Mouse (Mus musculus): ENCODE results near the gene Fkbp1a. TPM values are rescaled to one million over a fixed set of nuclear protein-coding genes. Genes with fewer than 3 reads are reported as not detected.

The Fkbp1a gene
- polyA plus RNA-seq, 1 experiment from 2014 or later, result 586 TPM

DNA sequence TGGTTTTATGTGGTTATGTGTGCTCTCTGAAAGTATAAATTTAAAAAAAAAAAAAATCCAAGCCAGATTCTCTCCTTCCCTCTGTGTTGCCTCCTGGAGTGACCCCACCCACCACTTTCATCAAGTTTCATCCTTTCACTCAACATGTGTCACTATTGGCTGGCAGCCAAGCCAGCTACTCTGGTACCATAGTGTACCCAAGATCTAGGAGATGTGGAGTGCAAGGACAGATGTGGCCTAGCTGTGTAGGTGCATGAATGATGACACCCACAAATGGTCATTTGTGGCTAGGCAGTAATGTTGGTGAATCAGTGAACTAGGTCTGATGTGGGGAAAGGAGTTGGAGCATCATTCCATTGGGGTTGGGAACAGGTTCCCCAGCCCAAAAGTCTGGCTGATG is 13.1 kb upstream of the Fkbp1a start:
- H3K4me3 ChIP-seq, result no peak overlapping the region
- H3K36me3 ChIP-seq (replicated peaks), result no peaks in the 10 kb centered on the region
- no peaks in the 10 kb centered on the region for H3K4me1 ChIP-seq
- H3K27me3 ChIP-seq (replicated peaks), result no peaks in the 10 kb centered on the region
- no peak overlapping the region for H3K9ac ChIP-seq
- no peak overlapping the region for H3K27ac ChIP-seq
- ATAC-seq (replicated peaks), result no peak
- no peaks in the 10 kb centered on the region for H3K9me3 ChIP-seq
- no peak overlapping the region for H3K4me2 ChIP-seq

DNA sequence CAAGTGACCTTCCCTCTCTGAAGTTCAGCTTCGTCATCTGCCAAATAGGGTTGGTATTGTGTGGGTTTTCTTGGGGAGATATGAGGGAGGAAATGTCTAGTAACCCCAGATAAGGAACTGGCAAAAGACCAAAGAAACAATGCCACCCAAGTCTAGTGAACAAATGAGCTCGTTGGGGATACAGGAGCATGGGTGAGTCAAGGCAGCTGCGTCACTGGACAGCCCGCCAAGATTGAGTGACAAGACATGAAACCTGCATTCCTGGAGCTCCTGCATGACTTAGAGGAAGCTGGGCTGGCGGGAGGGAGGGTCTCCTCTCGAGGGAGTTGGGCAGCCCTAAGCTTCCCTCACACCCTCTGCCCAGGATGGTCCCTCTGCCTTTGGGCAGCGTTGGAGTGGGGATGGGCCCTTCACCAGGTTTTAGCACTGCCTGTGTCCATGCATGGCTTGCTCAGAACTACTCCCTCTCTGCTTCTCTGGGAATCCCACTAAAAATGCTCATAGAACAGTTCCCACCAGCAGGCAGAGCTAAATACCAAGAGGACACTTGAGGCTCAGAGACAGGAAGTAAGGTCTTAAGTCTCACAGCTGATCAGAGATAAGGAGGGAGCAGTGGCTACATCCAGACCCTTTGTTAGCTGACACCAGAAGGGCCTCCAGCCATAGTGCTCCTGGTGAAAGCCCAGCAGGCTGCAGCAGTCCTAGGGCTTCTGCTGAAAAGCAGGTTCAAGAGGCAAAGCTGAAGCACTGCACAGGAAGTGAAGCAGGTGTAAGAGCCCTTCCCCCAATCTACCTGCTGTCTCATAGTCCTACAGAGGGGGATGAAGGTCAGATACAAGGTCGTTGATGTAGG is 11.7 kb upstream of the Fkbp1a start:
- H3K4me2 ChIP-seq, result no peak overlapping the region
- no peaks in the 10 kb centered on the region for H3K36me3 ChIP-seq (replicated peaks)
- no peak overlapping the region for H3K9ac ChIP-seq
- no peaks in the 10 kb centered on the region for H3K9me3 ChIP-seq
- no peak overlapping the region for H3K4me3 ChIP-seq
- 68% methylated on average over 8 of the region's 8 CpGs for WGBS
- ATAC-seq (replicated peaks), result no peak
- H3K4me1 ChIP-seq, result no peaks in the 10 kb centered on the region
- H3K27me3 ChIP-seq (replicated peaks), result no peaks in the 10 kb centered on the region
- no peak overlapping the region for H3K27ac ChIP-seq

DNA sequence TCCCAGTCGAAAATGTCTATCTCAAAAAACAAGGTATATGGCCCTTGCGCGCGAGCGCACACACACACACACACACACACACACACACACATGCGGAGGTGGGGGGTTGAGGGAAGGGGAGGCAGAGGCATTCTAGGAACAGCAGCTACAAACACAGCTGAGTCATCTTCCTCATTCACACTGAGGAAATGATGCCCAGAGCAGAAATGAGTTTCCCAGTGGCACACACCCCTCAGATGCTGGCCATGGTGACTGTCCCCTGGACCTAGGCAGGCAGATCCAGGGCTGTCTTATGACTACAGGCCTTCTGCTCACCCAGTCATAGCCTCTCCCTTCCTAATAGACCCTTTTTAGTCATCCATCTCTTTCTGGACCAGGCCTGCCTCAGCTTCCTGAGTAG is 8.7 kb upstream of the Fkbp1a start:
- H3K36me3 ChIP-seq (replicated peaks), result no peaks in the 10 kb centered on the region
- no peak overlapping the region for H3K9ac ChIP-seq
- H3K27me3 ChIP-seq (replicated peaks), result no peaks in the 10 kb centered on the region
- no peaks in the 10 kb centered on the region for H3K9me3 ChIP-seq
- WGBS, result 84% methylated on average over 6 of the region's 6 CpGs
- no peaks in the 10 kb centered on the region for H3K4me1 ChIP-seq
- ATAC-seq (replicated peaks), result no peak
- H3K4me2 ChIP-seq, result no peak overlapping the region
- H3K27ac ChIP-seq, result no peak overlapping the region
- H3K4me3 ChIP-seq, result no peak overlapping the region

DNA sequence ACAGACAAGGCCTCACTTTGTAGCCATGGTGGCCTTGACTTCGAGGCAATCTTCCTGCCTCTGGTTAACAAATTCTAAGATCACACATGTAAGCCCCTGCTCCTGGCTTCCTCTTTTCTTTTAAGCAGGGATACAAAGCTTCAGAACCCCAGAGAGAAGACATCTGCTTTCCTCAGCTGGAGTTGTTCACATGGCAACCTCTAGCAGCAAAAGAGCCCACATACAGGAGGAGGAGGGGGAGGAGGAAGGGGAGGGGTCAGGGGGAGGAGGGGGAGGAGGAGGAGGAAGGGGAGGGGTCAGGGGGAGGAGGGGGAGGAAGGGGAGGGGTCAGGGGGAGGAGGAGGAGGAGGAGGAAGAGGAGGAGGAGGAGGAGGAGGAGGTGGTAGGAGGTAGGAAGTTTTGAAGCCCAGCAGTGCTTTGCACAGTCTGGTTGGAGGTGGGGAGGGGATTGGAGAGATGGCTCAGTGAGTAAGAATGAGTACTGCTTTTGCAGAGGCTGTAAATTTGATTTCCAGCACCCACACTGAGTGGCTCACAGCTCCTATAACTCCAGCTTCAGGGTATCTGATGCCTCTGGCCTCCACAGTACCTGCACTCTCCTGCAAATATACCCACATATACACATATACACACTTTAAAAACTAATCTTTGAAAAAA is 6.2 kb upstream of the Fkbp1a start:
- H3K27me3 ChIP-seq (replicated peaks), result no peaks in the 10 kb centered on the region
- H3K4me2 ChIP-seq, result no peak overlapping the region
- 8% methylated on average over 1 of the region's 1 CpGs for WGBS
- H3K36me3 ChIP-seq (replicated peaks), result no peaks in the 10 kb centered on the region
- H3K9me3 ChIP-seq, result no peaks in the 10 kb centered on the region
- H3K27ac ChIP-seq, result no peak overlapping the region
- ATAC-seq (replicated peaks), result peak; percentile 49; the same call in 1 of the 2 replicates
- no peak overlapping the region for H3K4me3 ChIP-seq
- no peak overlapping the region for H3K9ac ChIP-seq
- H3K4me1 ChIP-seq, result peaks cover under 1% of the 10 kb centered on the region; the same call in 1 of the 2 replicates

DNA sequence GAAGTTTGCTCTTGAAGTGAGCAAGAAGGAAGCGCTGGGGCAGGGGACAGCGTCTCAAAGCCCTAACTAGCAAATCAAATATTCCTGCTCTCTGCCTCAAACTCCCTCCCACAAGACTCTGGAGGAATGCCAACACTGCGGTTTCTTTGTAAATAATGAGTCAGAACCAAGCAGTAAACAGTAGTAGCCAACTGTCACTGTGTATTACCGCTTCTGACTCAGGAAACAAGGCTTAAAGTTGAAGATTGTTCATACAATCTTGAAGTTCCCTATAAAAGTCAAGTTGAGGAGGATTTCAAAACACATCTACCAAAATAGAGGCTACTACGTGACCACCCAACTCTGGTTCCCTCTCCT is 5.7 kb upstream of the Fkbp1a start:
- Histone ChIP-seq H3K4me3 (no peak overlapping the region), H3K4me2 (no peak overlapping the region), H3K27me3 (replicated peaks) (no peaks in the 10 kb centered on the region), H3K27ac (no peak overlapping the region), H3K9ac (no peak overlapping the region), H3K4me1 (peaks cover 5% of the 10 kb centered on the region), H3K36me3 (replicated peaks) (no peaks in the 10 kb centered on the region), H3K9me3 (no peaks in the 10 kb centered on the region)
- ATAC-seq (replicated peaks), result no peak
- 78% methylated on average over 5 of the region's 5 CpGs for WGBS

DNA sequence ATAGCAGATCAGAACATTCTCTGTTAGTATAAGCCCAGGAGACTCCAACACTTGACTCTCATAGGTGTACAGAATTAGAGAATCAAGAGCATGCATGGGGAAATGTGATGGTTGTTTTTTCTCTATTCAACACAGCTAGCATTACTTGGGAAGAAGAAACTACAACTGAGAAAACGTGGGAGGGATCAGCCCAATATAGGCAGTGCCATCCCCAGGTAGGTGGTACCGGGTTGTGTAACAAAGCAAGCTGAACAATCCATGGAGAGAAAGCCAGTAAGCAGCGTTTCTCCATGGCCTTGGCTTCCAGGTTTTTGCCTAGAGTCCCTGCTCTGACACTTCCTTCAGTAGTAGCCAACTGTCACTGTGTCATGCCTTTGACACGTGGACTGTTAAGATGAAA is 3.6 kb upstream of the Fkbp1a start:
- Histone ChIP-seq H3K9me3 (no peaks in the 10 kb centered on the region), H3K27me3 (replicated peaks) (no peaks in the 10 kb centered on the region), H3K27ac (no peak overlapping the region), H3K9ac (no peak overlapping the region), H3K4me3 (no peak overlapping the region), H3K4me2 (no peak overlapping the region), H3K36me3 (replicated peaks) (no peaks in the 10 kb centered on the region), H3K4me1 (peaks cover 14% of the 10 kb centered on the region)
- 69% methylated on average over 4 of the region's 4 CpGs for whole genome bisulfite sequencing
- ATAC-seq (replicated peaks), result no peak

DNA sequence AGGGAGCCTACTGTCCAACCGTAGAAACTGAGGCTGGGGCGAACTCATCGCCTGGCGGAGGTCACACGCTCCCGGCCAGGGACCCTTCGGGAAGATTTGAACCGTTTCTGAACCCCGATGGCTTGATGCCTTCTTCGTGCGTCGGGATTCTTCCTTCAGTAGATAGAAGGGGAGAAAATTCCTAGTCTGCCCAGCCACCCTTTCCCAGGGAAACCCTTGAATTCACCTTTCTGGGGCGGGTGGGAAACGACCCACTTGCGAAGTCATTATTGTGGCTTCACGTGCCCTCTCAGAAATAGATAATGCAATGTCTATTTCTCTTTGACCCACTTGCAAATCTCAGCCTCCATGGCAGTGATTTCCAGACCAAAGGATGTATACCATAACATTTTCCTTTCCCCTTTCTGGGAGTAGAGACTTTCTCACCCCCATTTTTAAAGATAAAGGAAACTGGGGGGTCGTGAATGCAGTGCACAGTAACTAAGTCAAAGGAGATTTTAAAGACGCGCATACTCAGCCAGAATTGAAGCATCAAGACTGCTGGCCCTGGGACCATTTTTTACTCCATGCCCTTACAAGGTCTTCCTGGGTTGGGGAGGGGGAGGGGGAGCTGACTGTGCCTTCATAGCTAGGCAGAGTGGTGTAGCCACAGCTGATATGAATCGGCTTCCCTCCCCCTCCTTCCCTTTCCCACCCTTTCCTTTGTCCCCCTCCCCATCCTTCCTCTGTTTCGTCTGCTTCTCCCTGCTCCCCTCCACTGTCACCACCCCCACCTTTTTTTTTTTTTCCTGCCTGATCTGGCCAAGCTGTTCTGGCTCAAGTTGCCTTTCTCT is 996 bp downstream of the Fkbp1a start:
- peaks cover 14% of the 10 kb centered on the region for H3K36me3 ChIP-seq (replicated peaks)
- peaks cover 42% of the 10 kb centered on the region for H3K4me1 ChIP-seq
- WGBS, result under 1% methylated on average over 21 of the region's 21 CpGs
- peak overlapping the region; percentile 70 for H3K9ac ChIP-seq
- H3K9me3 ChIP-seq, result no peaks in the 10 kb centered on the region
- ATAC-seq (replicated peaks), result no peak
- H3K4me3 ChIP-seq, result peak overlapping the region; percentile 70
- H3K27ac ChIP-seq, result peak overlapping the region; percentile 87
- H3K27me3 ChIP-seq (replicated peaks), result no peaks in the 10 kb centered on the region
- peak overlapping the region; percentile 62 for H3K4me2 ChIP-seq

DNA sequence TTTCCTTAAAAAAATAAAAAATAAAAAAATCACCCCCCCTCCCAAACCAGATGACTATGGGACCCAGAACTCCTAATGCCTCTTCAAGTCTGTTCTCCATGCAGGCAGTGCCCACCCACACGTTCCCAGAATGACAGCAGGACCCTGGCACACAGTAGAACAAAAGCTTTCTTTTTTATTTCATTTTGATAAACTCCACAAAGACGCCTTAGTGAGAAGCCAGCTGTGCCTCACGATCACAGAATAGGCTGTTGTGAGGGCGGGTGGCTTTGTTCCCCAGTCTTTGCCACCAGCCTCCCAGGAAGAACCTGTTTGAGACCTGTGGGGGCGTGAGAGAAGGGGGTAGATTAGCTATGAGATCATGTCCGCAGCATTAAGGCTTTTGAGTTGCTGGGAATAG is 2.4 kb downstream of the Fkbp1a start:
- H3K27ac ChIP-seq, result no peak overlapping the region
- no peaks in the 10 kb centered on the region for H3K9me3 ChIP-seq
- ATAC-seq (replicated peaks), result no peak
- H3K4me2 ChIP-seq, result peak overlapping the region; percentile 62
- H3K9ac ChIP-seq, result 0 out of 2 replicates have a peak overlapping the region, but pooled peaks have one; percentile 70
- WGBS, result 50% methylated on average over 6 of the region's 6 CpGs
- no peaks in the 10 kb centered on the region for H3K27me3 ChIP-seq (replicated peaks)
- peaks cover 16% of the 10 kb centered on the region for H3K36me3 ChIP-seq (replicated peaks)
- H3K4me3 ChIP-seq, result 0 out of 2 replicates have a peak overlapping the region, but pooled peaks have one; percentile 70
- peaks cover 42% of the 10 kb centered on the region for H3K4me1 ChIP-seq

DNA sequence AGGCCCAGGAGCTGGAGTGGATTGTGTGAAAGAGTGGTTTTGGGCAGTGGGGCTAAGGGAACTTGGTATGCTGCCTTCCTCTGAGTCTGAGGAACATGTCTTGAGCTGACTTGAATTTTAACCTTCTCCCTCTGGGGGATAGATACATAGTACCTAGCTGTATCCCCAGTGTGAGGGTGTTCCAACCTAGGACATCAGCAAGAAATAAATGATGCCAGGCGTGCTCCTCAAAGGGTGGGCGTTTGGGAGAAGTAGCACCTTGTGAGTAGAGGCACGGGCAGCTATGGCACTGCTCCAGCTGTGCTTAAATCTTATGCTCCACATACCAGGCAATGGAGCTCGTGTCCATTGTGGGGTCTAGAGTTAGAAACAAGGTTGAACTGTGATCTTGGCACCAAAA is 4.3 kb downstream of the Fkbp1a start:
- H3K27ac ChIP-seq, result no peak overlapping the region
- H3K4me1 ChIP-seq, result peaks cover 37% of the 10 kb centered on the region
- peaks cover 18% of the 10 kb centered on the region for H3K36me3 ChIP-seq (replicated peaks)
- ATAC-seq (replicated peaks), result no peak
- no peaks in the 10 kb centered on the region for H3K27me3 ChIP-seq (replicated peaks)
- H3K9ac ChIP-seq, result no peak overlapping the region
- 93% methylated on average over 4 of the region's 4 CpGs for WGBS
- no peak overlapping the region for H3K4me2 ChIP-seq
- H3K4me3 ChIP-seq, result no peak overlapping the region
- H3K9me3 ChIP-seq, result no peaks in the 10 kb centered on the region

DNA sequence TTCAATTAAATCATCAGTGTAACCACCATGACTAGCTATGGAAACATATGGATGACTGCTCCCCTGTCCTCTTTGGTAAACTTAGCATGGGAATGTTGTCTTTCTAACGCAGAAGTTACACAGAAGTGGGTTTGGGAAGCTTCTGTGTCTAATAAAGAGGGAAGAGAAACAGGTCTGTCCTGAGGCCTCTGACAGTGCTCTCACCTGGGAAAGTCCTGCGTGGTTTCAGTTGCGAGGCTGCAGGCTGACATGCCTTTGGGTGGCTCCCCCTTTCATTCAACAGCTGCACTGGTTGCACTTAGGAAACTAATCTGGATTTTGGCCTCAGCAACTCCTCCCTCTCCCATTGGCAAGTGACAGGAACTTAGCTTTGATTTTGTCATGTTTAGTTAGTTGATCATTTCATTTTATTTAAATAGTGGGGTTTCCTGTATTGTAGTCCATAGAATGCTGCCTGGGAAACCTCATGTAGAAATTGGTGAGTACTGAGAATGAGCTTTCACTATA is 7.4 kb downstream of the Fkbp1a start:
- Histone ChIP-seq H3K9me3 (no peaks in the 10 kb centered on the region), H3K9ac (no peak overlapping the region), H3K27me3 (replicated peaks) (no peaks in the 10 kb centered on the region), H3K4me3 (no peak overlapping the region), H3K36me3 (replicated peaks) (peaks cover 24% of the 10 kb centered on the region), H3K4me2 (no peak overlapping the region), H3K4me1 (peaks cover 18% of the 10 kb centered on the region), H3K27ac (no peak overlapping the region)
- WGBS, result 97% methylated on average over 3 of the region's 3 CpGs
- no peak for ATAC-seq (replicated peaks)

DNA sequence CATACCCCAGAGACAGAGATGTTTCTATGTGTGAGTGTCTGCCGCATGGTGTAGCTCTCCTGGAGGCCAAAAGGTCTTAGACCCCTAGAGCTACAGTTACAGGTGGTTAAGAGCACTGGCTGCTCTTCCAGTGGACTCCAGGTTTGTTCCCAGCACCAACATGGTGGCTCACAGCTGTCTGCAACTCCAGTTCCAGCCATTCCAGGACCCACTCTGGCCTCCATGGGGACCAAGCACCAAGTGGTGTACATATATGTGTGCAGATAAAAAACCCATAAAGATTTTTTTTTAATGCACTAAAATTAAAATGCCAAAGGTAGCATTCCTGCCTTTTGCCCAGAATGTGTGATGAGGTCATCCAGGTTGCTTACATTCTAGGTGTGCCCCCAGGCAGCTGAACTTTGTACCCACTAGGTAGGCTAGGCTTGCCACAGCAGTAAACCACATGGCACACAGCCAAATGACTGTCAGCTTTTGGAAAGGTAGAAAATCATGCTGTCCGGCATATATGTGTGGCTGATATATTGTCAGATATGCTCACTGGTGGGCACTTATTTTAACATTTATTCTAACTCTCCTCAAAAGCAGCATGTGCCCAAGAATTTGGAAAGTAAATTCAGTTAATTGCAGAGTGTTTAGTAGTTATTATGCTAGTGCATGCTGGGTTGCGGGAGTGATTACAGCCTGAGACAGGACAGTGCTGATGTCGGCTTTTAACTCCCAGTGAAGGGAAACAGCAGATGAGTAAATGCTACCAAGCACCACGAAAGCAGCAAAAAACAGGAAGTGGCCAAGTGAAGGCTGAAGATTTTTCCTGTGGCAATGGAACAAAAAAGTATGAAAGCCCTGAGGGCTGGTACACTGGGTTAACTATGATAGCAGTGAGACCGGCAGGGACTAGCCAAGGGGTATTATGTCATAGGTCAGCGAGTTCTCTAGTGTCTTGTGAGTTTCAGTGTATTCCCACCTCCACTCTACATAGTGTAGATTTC is 20.9 kb downstream of the Fkbp1a start:
- 94% methylated on average over 7 of the region's 7 CpGs for WGBS
- no peak overlapping the region for H3K9ac ChIP-seq
- H3K4me2 ChIP-seq, result no peak overlapping the region
- no peak overlapping the region for H3K27ac ChIP-seq
- H3K36me3 ChIP-seq (replicated peaks), result peaks cover 42% of the 10 kb centered on the region
- H3K4me1 ChIP-seq, result no peaks in the 10 kb centered on the region
- H3K9me3 ChIP-seq, result no peaks in the 10 kb centered on the region
- no peak overlapping the region for H3K4me3 ChIP-seq
- ATAC-seq (replicated peaks), result no peak
- no peaks in the 10 kb centered on the region for H3K27me3 ChIP-seq (replicated peaks)

Data from midbrain, embryonic 15.5 days (tissue).